Mouse (Mus musculus): ENCODE measurements at regions not wholly inside any gene's neighbourhood (a gene's known extent, or its start where the extent isn't known, plus 50 kb on each side); places are given as distances from the start of the nearest gene placed in this dataset.

DNA sequence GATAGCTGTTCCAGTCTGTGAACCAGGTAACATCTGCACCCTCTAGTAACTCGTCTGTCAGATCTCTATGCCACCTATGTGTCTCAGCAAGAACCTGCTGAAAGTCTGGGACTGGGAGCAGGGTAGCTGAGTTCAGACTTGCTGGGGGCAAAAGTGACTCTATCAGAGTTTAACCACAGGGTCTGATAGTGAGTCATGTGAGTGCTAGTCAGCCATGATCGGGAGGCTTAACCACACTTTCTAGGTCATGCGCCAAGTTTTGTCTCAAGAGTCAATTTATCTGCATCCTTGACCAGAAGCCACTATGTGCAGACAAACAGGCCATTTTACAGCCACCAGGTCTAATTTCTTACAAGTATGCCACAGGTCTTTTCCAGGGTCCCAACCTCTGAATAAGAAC lies 162.5 kb upstream of the Cdh19 start:
- TF ChIP-seq CTCF (IDR thresholded peaks at IDR 0.05) = no peak
- TF ChIP-seq EP300 (IDR thresholded peaks at IDR 0.05; ENCODE audit: insufficient read depth, low read depth, low read length) = no peak
- no peak for TF ChIP-seq POLR2A (IDR thresholded peaks at IDR 0.05; ENCODE audit: insufficient read depth, low read depth, low read length)

Measured in heart, adult 2 months (tissue).